Mouse (Mus musculus) heart, postnatal 0 days (tissue): ENCODE measurements around the gene 6430571L13Rik. TPM values are rescaled to one million over a fixed set of nuclear protein-coding genes. Genes with fewer than 3 reads are reported as not detected.

Experiments
- ATAC-seq: fragments of 200-750 bp; cut with Nextera tagmentation; 2 replicates; pipeline ENCODE4 v1.8.0; 2017; ENCODE audit warnings: low read depth, moderate number of reproducible peaks, moderate library complexity; ENCODE audit not compliant: insufficient read depth
- DNase-seq: peaks from one replicate; pipeline ENCODE4 v3.0.0-alpha.2; 2016; ENCODE audit warnings: low spot score
- H3K27ac ChIP-seq: fragments of 300-500 bp; sonication (generic); 2 replicates; pipeline ENCODE4 v1.5.1; 2014; ENCODE audit warnings: low read depth, mild to moderate bottlenecking
- H3K27me3 ChIP-seq: fragments of 300-500 bp; sonication (generic); 2 replicates; pipeline ENCODE4 v1.6.1; 2014; ENCODE audit warnings: low read length, mixed read lengths; ENCODE audit not compliant: control insufficient read depth, insufficient read depth
- H3K36me3 ChIP-seq: fragments of 300-500 bp; sonication (generic); replicated peaks from 2 replicates; pipeline ENCODE4 v1.6.1; 2014; ENCODE audit warnings: low read length, mixed read lengths; ENCODE audit not compliant: control insufficient read depth, insufficient read depth
- H3K4me1 ChIP-seq: fragments of 300-500 bp; sonication (generic); 2 replicates; pipeline ENCODE4 v1.6.1; 2014; ENCODE audit warnings: antibody characterized with exemption; ENCODE audit not compliant: control insufficient read depth, insufficient read depth
- H3K4me2 ChIP-seq: fragments of 300-500 bp; sonication (generic); 2 replicates; pipeline ENCODE4 v1.6.1; 2014; ENCODE audit warnings: low read depth, mild to moderate bottlenecking, low read length, moderate library complexity
- H3K4me3 ChIP-seq: fragments of 300-500 bp; sonication (generic); 2 replicates; pipeline ENCODE4 v1.5.1; 2014; ENCODE audit warnings: low read depth, low read length
- H3K9ac ChIP-seq: fragments of 300-500 bp; sonication (generic); replicated peaks from 2 replicates; pipeline ENCODE4 v1.6.1; 2014; ENCODE audit warnings: low read depth, low read length, mixed read lengths
- H3K9me3 ChIP-seq: fragments of 300-500 bp; sonication (generic); replicated peaks from 2 replicates; pipeline ENCODE4 v1.6.1; 2016; ENCODE audit warnings: low read length; ENCODE audit not compliant: control insufficient read depth
- CTCF ChIP-seq: IDR thresholded peaks from 2 replicates; pipeline ENCODE4 v1.5.1; 2016; ENCODE audit warnings: antibody characterized with exemption, control low read depth, low read depth
- EP300 ChIP-seq: IDR thresholded peaks from 2 replicates; pipeline ENCODE4 v1.6.1; 2016; ENCODE audit warnings: antibody characterized with exemption, low read depth
- WGBS: fragments of 180-500 bp; shearing (Covaris S2); extraction: QIAGEN DNeasy Blood & Tissue Kit; methylation state at CpG from one replicate; pipeline ENCODE4 v1.1.7; 2014; 5-methylcytosine and 5-hydroxymethylcytosine counted together
- polyA plus RNA-seq: library from polyadenylated mRNA; unstranded; fragments of >200 nt; fragmentation: Nextera tagmentation; extraction: Ambion mirVana; gene quantifications from 2 replicates; pipeline ENCODE4 v1.2.1, GENCODE M21; 2015
- total RNA-seq: library from RNA; depleted of rRNA; stranded (reverse); fragments of >200 nt; gene quantifications from 2 replicates; pipeline ENCODE4 v1.2.3, GENCODE M21; 2014; ENCODE audit warnings: low replicate concordance

The 6430571L13Rik gene
- total and polyA plus RNA-seq, 2 experiments from 2014 or later, result 3.1 to 11.0 TPM

- H3K9ac ChIP-seq, result peak overlapping the region; percentile 83
- under 1% methylated on average over 31 of the region's 31 CpGs for WGBS
- H3K9me3 ChIP-seq, result no peaks in the 10 kb centered on the region
- ATAC-seq (peak; percentile 92), DNase-seq (peak; percentile 97)
- H3K4me3 ChIP-seq, result peak overlapping the region; percentile 77
- H3K27me3 ChIP-seq, result no peaks in the 10 kb centered on the region
- H3K4me2 ChIP-seq, result peak overlapping the region; percentile 89
- H3K27ac ChIP-seq, result peak overlapping the region; percentile 94
- peaks cover 17% of the 10 kb centered on the region for H3K4me1 ChIP-seq
- peaks cover 18% of the 10 kb centered on the region for H3K36me3 ChIP-seq
- peak; percentile 84; the same call in 1 of the 2 replicates for TF ChIP-seq EP300
- TF ChIP-seq CTCF, result no peak
Observed at GRCm38 (mm10) chr9:107296501-107296965, 43.9 kb upstream of the 6430571L13Rik start.

- DNase-seq (no peak), ATAC-seq (no peak)
- Histone ChIP-seq H3K27me3 (no peaks in the 10 kb centered on the region), H3K4me1 (peaks cover 20% of the 10 kb centered on the region), H3K9ac (peak overlapping the region; percentile 83), H3K36me3 (peaks cover 23% of the 10 kb centered on the region), H3K4me2 (peak overlapping the region; percentile 89), H3K27ac (peak overlapping the region; percentile 94), H3K9me3 (no peaks in the 10 kb centered on the region), H3K4me3 (peak overlapping the region; percentile 77)
- 7% methylated on average over 16 of the region's 16 CpGs for WGBS
- TF ChIP-seq CTCF (no peak), EP300 (no peak)
Observed at GRCm38 (mm10) chr9:107297059-107297458, 43.3 kb upstream of the 6430571L13Rik start.

GRCm38 (mm10) chr9:107297658-107298057, 42.7 kb upstream of the 6430571L13Rik start:
- Histone ChIP-seq H3K4me2 (peak overlapping the region; percentile 89), H3K27me3 (no peaks in the 10 kb centered on the region), H3K9ac (peak overlapping the region; percentile 83), H3K9me3 (no peaks in the 10 kb centered on the region), H3K27ac (peak overlapping the region; percentile 94), H3K4me1 (peaks cover 26% of the 10 kb centered on the region), H3K4me3 (peak overlapping the region; percentile 77), H3K36me3 (peaks cover 23% of the 10 kb centered on the region)
- TF ChIP-seq EP300 (no peak), CTCF (no peak)
- DNase-seq (no peak), ATAC-seq (no peak)
- 64% methylated on average over 4 of the region's 4 CpGs for WGBS

GRCm38 (mm10) chr9:107298059-107298780, 42.2 kb upstream of the 6430571L13Rik start:
- Histone ChIP-seq H3K27me3 (no peaks in the 10 kb centered on the region), H3K4me1 (peaks cover 31% of the 10 kb centered on the region), H3K36me3 (peaks cover 23% of the 10 kb centered on the region), H3K4me3 (peak overlapping the region; percentile 77), H3K9ac (peak overlapping the region; percentile 83), H3K4me2 (peak overlapping the region; percentile 89), H3K9me3 (no peaks in the 10 kb centered on the region), H3K27ac (peak overlapping the region; percentile 94)
- TF ChIP-seq CTCF (no peak), EP300 (no peak)
- peak; percentile 40 for ATAC-seq
- peak; percentile 79 for DNase-seq
- WGBS, result 34% methylated on average over 8 of the region's 8 CpGs

- no peak for DNase-seq
- H3K9ac ChIP-seq, result peak overlapping the region; percentile 83
Observed at GRCm38 (mm10) chr9:107298876-107299275, 41.5 kb upstream of the 6430571L13Rik start.

More at GRCm38 (mm10) chr9:107298876-107299275, 41.5 kb upstream of the 6430571L13Rik start:
- H3K27me3 ChIP-seq, result no peaks in the 10 kb centered on the region
- 55% methylated on average over 6 of the region's 6 CpGs for WGBS
- no peak for ATAC-seq
- peaks cover 23% of the 10 kb centered on the region for H3K36me3 ChIP-seq
- peak overlapping the region; percentile 94 for H3K27ac ChIP-seq
- TF ChIP-seq CTCF (0 out of 2 replicates have a peak, but pooled peaks have one; percentile 4), EP300 (no peak)
- peak overlapping the region; percentile 89 for H3K4me2 ChIP-seq
- H3K4me3 ChIP-seq, result peak overlapping the region; percentile 77
- peaks cover 35% of the 10 kb centered on the region for H3K4me1 ChIP-seq
- H3K9me3 ChIP-seq, result no peaks in the 10 kb centered on the region
